Mouse (Mus musculus) forelimb bud, embryonic 11.5 days (tissue): Measurements from ENCODE around the gene Eif2ak2.
A peak's percentile ranks its signal among the peaks of the same experiment; 100 is the strongest.

Experiments used
- DNase-seq: peaks from one replicate; pipeline ENCODE4 v3.0.0-alpha.2; 2012; ENCODE audit warnings: low read depth, low spot score

Eif2ak2 gene

DNA sequence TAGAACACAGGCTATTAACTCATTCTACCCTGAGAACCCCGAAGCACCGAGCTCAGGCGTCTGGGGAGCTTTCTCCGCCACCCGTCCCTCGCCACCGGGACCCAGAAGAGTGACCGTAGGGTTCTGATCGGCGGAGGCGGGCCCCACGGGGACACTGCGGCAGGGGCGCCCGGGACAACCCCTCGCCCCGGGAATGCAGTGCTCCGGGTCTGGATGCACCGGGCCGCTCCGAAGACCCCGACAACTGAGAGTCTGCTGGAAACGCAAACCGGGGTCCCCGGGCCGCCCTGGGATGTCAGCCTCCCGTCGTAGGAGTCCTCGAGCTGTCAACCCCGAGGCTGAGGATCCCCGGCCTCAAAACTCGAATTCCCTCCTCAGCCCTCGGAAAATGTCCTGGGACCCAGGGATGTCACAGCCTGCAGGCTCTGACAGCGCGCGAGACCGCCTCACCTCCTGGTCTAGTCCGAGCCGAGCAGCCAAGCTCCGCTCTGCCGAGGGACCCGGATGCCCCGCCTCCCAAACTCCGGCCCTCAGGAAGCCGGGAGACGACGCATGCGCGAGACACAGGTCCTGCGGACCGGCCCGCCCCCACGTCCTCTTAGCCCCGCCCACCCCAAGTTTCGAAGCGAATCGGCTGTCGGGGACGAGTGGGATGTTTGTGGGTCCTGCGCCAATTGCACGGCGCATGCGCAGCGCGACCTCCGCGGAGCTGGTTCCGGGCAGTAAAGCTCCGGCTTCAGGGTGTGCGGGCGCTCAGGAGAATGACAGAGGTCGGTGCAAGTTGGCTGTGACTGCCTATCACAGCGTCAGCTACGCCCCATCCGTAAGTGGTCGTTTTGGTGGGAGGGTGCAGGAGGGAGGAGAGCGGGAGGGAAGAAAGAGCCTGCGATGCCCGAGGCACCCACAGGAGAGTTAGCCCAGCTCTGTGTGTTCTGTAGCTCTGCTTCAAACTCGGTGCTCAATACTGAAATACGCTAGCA is 47.2 kb downstream of the Eif2ak2 start, which contains the start of the genes Heatr5b and Gpatch11:
Gene Heatr5b, minus strand, starts transcription at position 509 of the 980 bp plus-strand sequence.
Gene Gpatch11, plus strand, starts transcription at position 712 of the 980 bp plus-strand sequence.
- DNase-seq, result peak; percentile 97

DNA sequence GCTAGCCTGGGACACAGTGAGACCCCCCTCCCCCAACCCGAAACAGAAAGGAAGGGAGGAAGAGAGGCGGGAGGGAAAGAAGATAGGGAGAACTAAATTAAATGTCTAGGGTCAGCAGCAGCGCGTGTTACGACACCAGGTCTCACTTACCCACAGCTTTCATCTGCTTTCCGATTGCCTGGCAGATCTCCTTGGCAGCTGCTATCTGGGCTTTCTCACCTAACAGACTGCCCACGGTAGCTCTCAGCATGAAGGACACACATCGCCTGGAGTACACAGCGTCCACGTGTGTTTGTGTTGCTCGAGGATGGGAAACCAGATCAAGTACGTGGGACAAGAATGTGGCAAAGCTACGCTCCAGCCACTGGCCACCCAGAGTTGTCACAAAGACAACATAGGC is 58.0 kb downstream of the Eif2ak2 start:
- no peak for DNase-seq

DNA sequence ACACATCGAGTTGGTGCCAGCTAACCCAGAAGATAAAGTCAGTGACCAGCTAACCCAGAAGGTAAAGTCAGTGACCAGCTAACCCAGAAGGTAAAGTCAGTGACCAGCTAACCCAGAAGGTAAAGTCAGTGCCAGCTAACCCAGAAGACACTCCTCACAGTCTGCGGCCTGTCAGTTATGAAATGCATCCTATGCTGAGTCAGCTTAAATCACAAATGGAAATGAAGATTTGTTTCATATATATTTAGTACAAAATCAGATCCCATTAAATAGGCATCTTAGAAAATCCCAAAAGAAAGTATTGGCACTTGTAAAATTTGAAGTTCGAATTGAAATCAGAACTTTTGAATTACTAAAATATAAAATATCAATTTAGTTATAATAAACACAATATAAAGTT is 72.8 kb downstream of the Eif2ak2 start:
- no peak for DNase-seq

DNA sequence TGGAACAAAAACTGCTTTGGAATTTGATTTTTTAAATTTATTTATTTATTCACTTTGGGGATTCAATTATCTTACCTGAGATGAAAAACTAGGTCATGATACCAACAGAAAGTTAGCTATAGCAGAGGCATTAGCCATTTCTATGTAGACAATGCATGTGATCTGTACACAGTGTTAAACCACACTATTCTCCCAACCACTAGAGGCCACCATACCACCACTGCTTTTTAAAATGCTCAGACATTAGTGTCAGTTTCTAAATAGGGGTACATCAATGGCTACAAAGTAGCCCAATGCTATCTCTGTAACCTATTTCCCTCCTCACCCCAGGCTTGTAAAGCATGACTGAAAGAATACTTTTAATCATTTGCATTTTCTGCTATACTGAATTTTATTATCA is 73.4 kb downstream of the Eif2ak2 start:
- DNase-seq, result peak; percentile 20
